Mouse (Mus musculus): ENCODE results near the gene Slc25a23. TPM values are rescaled to one million over a fixed set of nuclear protein-coding genes. Genes with fewer than 3 reads are reported as not detected.

Gene Slc25a23
- 10.9 and 13.4 TPM in 2 replicates for total RNA-seq (2015)
- 1.6 and 2.0 TPM in 2 replicates for total RNA-seq (2017)

GRCm38 (mm10) chr17:57059486-57059977 is at the start of gene Slc25a23:
Slc25a23 (minus strand) TSS chr17:57059863.
- ATAC-seq (replicated peaks; ENCODE audit: poor library complexity): 0 out of 2 replicates have a peak, but pooled peaks have one; percentile 5

DNA sequence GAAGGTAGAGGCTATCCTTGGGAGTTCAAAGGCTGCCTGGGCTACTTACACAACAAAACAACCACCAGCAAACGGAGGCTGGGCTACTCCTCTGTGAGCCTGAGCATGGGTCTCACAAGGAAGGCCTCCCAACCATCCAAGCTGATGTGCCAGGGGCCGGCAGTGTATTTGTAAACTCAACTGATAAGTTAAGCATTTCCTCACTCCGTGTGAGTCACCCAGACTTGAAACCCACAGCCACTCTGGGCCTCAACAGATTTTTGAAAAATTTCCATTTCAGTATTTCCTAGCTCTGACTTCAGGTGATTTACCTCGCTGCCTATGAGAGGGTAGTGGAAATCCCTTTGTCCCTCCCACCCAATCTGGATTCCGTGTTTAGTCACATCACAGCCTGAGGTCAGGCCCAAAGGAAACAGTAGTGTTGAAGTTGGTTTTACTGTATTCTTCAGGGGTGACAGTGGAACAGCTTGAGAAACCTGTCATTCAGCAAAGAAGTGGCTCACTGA is 49.1 kb upstream of the Slc25a23 start:
- no peak for ATAC-seq (replicated peaks; ENCODE audit: poor library complexity)

GRCm38 (mm10) chr17:57108040-57108665 is 48.5 kb upstream of the Slc25a23 start:
- ATAC-seq (replicated peaks; ENCODE audit: poor library complexity): no peak

DNA sequence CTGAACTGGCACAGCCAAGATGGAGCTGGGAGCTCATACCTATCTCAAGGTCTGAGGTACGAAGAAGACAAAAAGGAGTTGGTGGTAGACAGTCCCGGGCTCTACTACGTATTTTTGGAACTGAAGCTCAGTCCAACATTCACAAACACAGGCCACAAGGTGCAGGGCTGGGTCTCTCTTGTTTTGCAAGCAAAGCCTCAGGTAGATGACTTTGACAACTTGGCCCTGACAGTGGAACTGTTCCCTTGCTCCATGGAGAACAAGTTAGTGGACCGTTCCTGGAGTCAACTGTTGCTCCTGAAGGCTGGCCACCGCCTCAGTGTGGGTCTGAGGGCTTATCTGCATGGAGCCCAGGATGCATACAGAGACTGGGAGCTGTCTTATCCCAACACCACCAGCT is 47.4 kb upstream of the Slc25a23 start:
- ATAC-seq (replicated peaks; ENCODE audit: poor library complexity): no peak

DNA sequence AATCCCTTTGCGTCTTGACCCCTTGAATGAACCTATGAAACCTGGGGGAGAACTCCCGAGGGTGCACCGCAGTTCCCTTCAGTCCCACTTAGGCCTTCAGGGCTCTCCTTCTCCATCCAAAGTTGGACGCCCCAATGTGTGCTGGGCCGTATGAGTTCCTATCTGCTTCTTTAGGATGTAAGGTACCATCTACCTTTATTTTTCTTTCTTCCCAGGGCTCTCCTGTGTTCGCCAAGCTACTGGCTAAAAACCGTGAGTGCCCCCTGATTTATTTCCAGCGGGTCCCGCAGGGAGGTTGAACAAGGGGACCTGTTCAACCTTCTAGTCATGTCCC is 46.3 kb upstream of the Slc25a23 start:
- no peak for ATAC-seq (replicated peaks; ENCODE audit: poor library complexity)

- ATAC-seq (replicated peaks; ENCODE audit: poor library complexity): peak; percentile 45
Measured at GRCm38 (mm10) chr17:57105181-57106034, 45.7 kb upstream of the Slc25a23 start, which contains the start of gene Tnfsf9. Tnfsf9 (plus strand) TSS chr17:57105325.

GRCm38 (mm10) chr17:57104496-57104895 is 44.8 kb upstream of the Slc25a23 start:
- ATAC-seq (replicated peaks; ENCODE audit: poor library complexity): no peak

DNA sequence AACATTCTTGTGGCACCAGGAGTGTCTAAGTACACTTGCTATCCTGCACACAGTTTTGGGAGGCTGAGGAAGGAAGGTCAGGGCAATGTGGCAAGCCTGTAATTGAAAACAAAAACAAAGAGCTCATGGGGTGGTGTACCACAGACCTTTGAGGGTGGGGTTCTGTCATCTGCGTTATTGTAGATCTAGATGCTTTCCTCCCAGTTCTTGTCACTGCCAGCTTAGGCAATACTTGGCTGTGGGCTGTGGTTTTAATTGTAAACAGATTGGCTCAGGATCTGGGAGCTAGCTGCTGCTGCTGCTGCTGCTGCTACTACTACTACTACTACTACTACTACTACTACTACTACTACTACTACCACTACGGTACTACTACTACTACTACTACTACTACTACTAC is 42.6 kb upstream of the Slc25a23 start:
- ATAC-seq (replicated peaks; ENCODE audit: poor library complexity): peak; percentile 32; the same call in 1 of the 2 replicates

- peak; percentile 33 for ATAC-seq (replicated peaks; ENCODE audit: poor library complexity)
Measured at GRCm38 (mm10) chr17:57099629-57100325, 40.1 kb upstream of the Slc25a23 start.

DNA sequence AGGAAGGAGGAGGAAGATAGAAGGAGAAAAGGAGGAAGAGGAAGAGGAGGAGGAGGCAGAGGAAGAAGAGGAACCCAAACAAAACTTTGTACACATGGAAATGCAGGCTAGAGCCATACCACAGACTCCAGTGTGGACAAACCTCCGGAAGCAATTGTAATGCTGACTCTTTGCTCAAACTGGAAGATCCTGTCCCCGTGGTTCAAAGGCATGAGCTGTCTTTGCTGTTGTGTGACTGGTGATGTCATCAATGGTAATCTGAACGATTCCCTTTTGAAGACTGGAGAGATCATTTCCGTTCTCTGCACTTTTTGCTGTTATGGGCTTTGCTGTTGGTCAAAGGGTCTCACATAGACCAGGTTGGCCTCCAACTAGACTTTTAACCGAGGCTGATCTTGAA is 38.7 kb upstream of the Slc25a23 start:
- no peak for ATAC-seq (replicated peaks; ENCODE audit: poor library complexity)

DNA sequence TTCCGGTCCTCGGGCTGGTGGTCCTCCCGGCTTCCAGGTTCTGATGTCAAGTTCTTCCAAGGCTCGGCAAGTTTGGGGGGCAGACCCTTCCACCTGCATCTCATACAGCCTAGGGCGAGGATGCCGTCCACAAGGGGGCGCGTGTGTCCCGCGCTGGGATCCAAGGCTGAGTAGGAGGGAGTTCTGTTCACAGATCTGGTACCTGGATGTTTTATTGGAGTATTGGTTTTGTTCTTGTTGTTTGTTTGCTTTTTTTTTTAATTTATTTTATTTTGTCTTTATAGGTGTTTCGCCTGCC is 36.9 kb upstream of the Slc25a23 start:
- ATAC-seq (replicated peaks; ENCODE audit: poor library complexity): peak; percentile 67

DNA sequence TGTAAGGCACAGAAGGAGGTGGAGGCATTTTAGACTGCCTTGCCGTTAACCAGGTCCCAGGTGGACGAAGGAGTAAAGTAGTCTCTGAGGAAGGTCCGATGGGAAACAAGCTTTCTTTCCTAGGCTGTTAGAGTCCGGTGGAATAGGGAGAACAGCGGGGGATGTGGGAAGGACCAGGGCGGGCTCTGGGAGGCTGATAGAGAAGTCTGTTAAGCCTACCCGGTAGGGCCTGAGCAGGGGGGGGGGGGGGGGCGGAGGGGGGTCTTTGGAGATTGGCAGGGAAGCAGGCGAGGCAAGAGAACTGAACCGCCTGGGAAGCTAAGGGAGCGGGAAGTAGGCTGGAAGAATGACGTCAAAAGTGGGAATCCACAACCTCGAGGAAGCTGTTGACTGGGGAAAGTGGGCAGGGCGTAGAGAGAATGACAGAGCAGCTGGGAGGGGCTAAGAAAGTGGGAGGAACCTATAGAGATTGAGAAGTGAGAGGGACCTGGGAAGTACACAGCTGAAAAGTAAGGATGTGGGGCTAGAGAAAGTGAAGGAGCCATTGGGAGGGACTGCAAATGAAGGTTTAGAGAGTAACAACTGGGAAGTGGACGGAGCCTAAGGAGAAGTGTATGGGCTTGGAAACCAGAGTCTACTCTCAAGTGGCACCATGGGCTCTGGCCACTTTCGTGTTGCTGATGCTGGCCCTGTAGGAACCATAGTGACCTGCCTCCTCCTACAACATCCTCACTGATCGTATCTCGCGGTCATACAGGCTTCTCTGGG is 36.4 kb upstream of the Slc25a23 start:
- peak; percentile 64 for ATAC-seq (replicated peaks; ENCODE audit: poor library complexity)

DNA sequence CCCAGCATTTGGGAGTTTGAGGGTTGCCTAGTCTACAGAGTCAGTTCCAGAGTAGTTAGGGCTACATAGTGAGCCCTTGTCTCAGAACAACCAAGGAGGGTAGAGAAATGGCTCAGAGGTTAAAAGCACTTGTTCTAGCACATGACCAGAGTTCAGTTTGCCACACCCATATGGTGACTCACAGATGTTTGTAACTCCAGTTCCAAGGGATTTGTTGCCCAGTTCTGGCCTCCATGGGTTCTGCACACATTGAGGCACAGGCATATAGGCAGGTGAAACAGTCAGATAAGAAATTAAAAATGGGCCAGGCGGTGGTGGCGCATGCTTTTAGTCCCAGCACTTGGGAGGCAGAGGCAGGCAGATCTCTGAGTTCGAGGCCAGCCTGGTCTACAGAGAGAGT is 34.6 kb upstream of the Slc25a23 start:
- peak; percentile 41 for ATAC-seq (replicated peaks; ENCODE audit: poor library complexity)

DNA sequence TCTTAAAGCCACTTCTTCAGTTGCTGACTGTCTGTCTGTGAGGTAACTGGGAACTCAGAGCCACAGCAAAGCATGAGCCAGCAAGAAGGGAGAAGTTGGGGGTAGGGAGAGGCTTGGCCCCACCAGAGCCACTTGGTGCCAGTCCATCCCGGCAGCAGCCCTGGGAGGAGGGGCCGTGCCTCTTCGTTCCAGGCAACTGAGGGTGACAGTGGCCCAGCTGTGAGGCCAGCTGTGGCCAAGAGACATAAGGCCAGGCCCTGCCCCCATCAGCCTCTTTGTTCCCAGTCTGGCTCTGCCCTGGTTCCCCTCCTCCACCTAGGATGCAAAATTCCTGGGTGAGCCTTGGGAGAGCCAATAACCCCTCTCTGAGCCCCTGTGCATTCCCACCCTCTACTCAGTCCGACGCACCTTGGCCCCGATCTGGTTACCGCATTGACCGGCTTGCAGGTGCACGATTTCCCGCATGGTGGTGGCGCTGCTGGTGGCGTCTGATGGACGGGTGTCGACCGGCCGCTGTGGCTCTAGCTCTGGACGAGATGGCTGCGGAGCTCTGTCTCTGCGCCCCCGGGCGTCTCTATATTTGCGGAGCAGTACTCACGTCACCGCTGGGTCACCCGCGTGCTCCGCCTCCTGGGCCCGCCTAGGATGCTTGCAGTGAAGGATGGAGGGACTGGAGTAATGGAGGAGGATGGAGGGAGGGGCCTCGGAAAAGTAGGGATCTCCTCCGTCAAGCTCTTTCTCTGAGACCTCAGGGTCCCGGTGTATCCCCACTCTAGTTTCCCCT is 27.6 kb upstream of the Slc25a23 start, which contains the start of gene Tubb4a:
Gene Tubb4a (minus strand): TSS at position 734 of the 784 bp plus-strand sequence.
- ATAC-seq (replicated peaks; ENCODE audit: poor library complexity): peak; percentile 67

- no peak for ATAC-seq (replicated peaks; ENCODE audit: poor library complexity)
Measured at GRCm38 (mm10) chr17:57085970-57086757, 26.5 kb upstream of the Slc25a23 start.

GRCm38 (mm10) chr17:57082481-57082880 is 22.8 kb upstream of the Slc25a23 start:
- no peak for ATAC-seq (replicated peaks; ENCODE audit: poor library complexity)

DNA sequence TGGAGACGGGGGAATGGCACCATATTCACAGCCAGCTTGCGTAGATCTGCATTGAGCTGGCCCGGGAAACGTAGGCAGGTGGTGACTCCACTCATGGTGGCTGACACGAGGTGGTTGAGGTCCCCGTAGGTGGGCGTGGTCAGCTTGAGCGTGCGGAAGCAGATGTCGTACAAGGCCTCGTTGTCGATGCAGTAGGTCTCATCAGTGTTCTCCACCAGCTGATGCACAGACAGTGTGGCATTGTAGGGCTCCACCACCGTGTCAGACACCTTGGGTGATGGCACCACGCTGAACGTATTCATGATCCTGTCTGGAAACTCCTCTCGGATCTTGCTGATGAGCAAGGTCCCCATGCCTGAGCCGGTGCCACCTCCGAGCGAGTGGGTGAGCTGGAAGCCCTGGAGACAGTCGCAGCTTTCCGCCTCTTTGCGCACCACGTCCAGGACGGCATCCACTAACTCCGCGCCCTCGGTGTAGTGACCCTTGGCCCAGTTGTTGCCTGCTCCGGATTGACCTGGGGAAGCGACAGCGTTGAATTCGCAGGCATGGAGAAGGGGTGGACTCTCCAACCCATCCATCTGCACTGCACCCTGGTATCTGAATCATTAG is 21.7 kb upstream of the Slc25a23 start:
- no peak for ATAC-seq (replicated peaks; ENCODE audit: poor library complexity)

DNA sequence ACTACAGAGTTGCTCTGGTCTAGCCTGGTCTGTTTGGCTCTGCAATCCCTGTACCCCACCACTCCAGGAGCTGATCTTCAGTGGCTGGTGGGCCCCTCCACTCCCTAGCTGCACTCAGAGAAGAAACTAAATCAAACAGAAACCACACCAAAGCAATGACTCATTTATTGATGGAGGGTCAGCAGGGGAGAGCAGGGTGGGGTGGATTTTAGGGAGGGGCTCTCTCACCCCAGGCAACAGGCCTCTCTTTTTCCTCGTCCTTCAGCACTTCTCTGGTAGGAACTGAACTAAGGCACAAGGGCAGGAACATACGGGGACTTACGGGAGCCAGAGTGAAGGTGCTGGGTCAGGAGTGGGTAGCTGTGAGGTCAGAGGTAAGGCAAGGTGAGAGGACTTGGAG is 20.3 kb upstream of the Slc25a23 start:
- no peak for ATAC-seq (replicated peaks; ENCODE audit: poor library complexity)

DNA sequence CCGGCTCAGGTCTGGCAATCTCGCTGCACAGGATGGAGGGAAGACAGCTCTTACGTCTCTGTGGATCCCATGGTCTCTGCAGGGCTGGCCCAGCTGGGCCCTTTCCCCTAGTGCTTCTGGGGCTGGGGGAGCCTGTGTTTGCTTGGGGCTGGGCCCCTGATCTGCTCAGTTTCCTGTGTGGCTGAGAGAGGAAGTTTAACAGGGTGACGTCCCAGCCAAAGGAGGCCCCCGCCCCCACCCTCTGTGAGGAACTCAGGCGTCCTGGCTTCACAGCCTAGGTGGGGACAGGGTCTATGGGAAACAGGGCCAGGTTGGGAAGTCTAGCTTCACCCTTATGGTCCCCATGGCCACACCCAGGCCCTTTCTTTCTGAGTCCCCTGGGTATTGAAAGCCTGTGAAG is 18.7 kb upstream of the Slc25a23 start, which contains the start of gene Dennd1c:
Gene Dennd1c (minus strand): TSS at position 179 of the 400 bp plus-strand sequence.
- peak; percentile 94 for ATAC-seq (replicated peaks; ENCODE audit: poor library complexity)
